Mouse (Mus musculus): ENCODE results near the gene Use1. TPM values are rescaled to one million over a fixed set of nuclear protein-coding genes. Genes with fewer than 3 reads are reported as not detected.
A peak's percentile ranks its signal among the peaks of the same experiment; 100 is the strongest.

The Use1 gene
- polyA plus RNA-seq, 1 experiment from 2014 or later = 93.8 TPM

DNA sequence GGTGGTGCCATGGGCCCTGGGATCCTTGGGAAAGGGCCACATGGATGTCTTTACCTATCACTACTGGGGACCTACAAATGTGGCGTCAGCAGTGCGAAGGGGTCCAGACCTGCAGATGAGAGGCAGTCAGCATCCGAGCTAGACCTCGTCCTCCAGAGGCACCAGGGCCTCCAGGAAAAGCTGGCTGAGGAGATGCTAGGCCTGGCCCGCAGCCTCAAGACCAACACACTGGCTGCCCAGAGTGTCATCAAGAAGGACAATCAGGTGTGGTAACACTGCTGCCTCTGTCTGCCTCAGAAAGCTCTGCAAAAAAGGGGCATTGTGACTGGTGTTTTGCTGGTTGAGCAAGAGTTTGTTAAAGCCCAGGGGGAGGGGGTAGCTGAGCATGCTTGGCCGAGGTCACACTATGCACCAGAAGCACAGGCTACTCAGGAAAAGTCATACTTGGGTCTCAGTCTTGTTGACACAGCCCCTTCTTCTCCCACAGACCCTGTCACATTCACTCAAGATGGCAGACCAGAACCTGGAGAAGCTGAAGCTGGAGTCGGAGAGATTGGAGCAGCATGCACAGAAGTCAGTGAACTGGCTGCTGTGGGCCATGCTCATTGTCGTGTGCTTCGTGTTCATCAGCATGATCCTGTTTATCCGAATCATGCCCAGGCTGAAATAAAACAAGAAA lies 2.5 kb downstream of the Use1 start:
- Histone ChIP-seq H3K27me3 (replicated peaks) (no peaks in the 10 kb centered on the region), H3K4me3 (replicated peaks) (no peak overlapping the region), H3K4me1 (replicated peaks) (peaks cover 11% of the 10 kb centered on the region; the same call in 1 of the 2 replicates), H3K27ac (no peak overlapping the region), H3K9me3 (no peaks in the 10 kb centered on the region), H3K9ac (no peak overlapping the region), H3K36me3 (peaks cover 5% of the 10 kb centered on the region; the same call in 1 of the 2 replicates), H3K4me2 (replicated peaks) (no peak overlapping the region)
- ATAC-seq = no peak
- 92% methylated on average over 10 of the region's 10 CpGs for WGBS

- ATAC-seq = no peak
- 13% methylated on average over 5 of the region's 5 CpGs for WGBS
- no peaks in the 10 kb centered on the region for H3K27me3 ChIP-seq (replicated peaks)
- H3K4me2 ChIP-seq (replicated peaks) = peak overlapping the region; percentile 55
- no peak overlapping the region; the same call in 1 of the 2 replicates for H3K27ac ChIP-seq
- H3K4me3 ChIP-seq (replicated peaks) = peak overlapping the region; percentile 65
- 0 out of 2 replicates have a peak overlapping the region, but pooled peaks have one; percentile 24 for H3K9ac ChIP-seq
- no peaks in the 10 kb centered on the region for H3K9me3 ChIP-seq
- peaks cover 14% of the 10 kb centered on the region for H3K36me3 ChIP-seq
- H3K4me1 ChIP-seq (replicated peaks) = peaks cover 20% of the 10 kb centered on the region
These were observed 4.1 kb downstream of the Use1 start for GRCm38 (mm10) chr8:71370711-71371235.

- Histone ChIP-seq H3K36me3 (peaks cover 16% of the 10 kb centered on the region), H3K4me3 (replicated peaks) (peak within 1 kb of the TSS; percentile 65), H3K27ac (peak within 1 kb of the TSS; percentile 81), H3K4me2 (replicated peaks) (peak within 1 kb of the TSS; percentile 55), H3K9ac (peak within 1 kb of the TSS; percentile 60), H3K27me3 (replicated peaks) (no peaks in the 10 kb centered on the region), H3K4me1 (replicated peaks) (peaks cover 24% of the 10 kb centered on the region), H3K9me3 (no peaks in the 10 kb centered on the region)
- WGBS = under 1% methylated on average over 68 of the region's 68 CpGs
- peak; percentile 89 for ATAC-seq
These were observed 4.7 kb downstream of the Use1 start, which contains the start of gene Ocel1 for GRCm38 (mm10) chr8:71371236-71371848. Ocel1 (plus strand) TSS chr8:71371298.

DNA sequence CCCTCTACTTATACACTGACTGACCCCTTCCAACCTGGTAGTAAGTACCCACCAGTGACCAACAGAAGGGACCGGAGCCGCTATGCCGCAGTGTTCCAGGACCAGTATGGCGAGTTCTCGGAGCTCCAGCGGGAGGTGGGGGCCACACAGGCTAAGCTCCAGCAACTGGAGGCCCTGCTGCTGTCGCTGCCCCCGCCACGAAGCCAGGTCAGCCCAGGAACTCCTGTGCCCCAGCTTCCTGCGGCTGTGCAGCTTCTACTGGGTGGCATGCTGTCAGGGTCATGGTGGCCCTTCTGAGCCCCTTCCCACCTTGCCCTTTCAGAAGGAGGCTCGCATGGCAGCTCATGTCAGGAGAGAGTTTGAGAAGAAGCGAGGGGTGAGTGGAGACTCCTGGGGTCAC lies 5.8 kb downstream of the Use1 start:
- Histone ChIP-seq H3K27ac (no peak overlapping the region), H3K27me3 (replicated peaks) (no peaks in the 10 kb centered on the region), H3K4me2 (replicated peaks) (no peak overlapping the region), H3K9ac (no peak overlapping the region), H3K4me3 (replicated peaks) (no peak overlapping the region), H3K36me3 (peaks cover 25% of the 10 kb centered on the region), H3K9me3 (no peaks in the 10 kb centered on the region), H3K4me1 (replicated peaks) (peaks cover 31% of the 10 kb centered on the region)
- WGBS = 82% methylated on average over 12 of the region's 12 CpGs
- ATAC-seq = no peak

DNA sequence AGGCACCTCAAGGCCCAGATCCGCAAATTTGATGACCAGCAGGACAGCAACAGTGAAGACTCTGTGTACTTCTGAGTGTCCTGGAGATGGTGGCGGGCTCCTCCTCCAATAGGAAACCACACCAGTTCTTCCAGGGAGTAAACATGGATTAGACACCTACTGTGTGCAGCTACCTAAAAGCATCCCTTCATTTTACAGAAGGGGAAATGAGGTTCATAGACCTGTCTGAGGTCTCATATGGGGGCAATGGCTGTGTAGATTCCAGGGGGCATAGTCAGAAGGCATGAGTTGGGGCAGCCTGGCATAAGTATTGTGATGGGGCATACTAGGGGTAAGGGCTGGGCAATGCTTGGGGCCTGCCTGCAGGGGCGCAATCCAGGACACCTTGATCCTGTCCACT lies 6.4 kb downstream of the Use1 start:
- Histone ChIP-seq H3K9ac (no peak overlapping the region), H3K36me3 (peaks cover 30% of the 10 kb centered on the region), H3K27me3 (replicated peaks) (no peaks in the 10 kb centered on the region), H3K4me2 (replicated peaks) (no peak overlapping the region), H3K27ac (no peak overlapping the region), H3K4me1 (replicated peaks) (peaks cover 28% of the 10 kb centered on the region), H3K9me3 (no peaks in the 10 kb centered on the region), H3K4me3 (replicated peaks) (no peak overlapping the region)
- no peak for ATAC-seq
- 90% methylated on average over 3 of the region's 3 CpGs for WGBS

DNA sequence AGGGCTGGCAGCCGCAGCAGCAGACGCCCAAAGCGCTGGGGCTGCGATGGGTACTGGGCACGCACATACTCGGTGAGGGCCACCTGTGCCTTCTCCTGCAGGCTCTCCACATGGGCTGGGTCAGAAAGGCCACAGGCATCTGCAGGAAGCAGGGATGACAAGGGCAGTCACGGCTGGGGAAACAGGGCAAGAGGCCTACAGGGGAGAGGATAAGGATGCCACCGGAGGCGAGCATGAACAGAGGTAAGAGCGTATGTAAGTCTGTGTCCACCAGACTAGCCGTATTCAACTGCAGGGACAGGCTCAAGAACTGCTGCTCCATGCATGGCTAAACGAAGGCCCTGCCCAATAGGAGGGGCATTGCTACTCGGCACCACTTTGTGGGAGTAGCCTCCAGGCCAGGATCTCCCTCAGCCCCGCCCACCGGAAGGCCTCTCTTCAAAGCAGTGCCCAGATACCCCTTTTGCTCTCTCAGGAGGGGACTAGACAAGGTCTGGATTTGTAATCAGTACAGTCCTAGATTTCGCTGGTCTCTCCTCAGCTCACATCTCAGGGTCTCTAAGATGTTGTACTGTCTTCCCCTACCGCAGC lies 8.1 kb downstream of the Use1 start:
- Histone ChIP-seq H3K9ac (no peak overlapping the region), H3K4me3 (replicated peaks) (no peak overlapping the region), H3K4me2 (replicated peaks) (no peak overlapping the region), H3K36me3 (peaks cover 25% of the 10 kb centered on the region), H3K9me3 (no peaks in the 10 kb centered on the region), H3K27ac (peak overlapping the region; percentile 64; the same call in 1 of the 2 replicates), H3K27me3 (replicated peaks) (no peaks in the 10 kb centered on the region), H3K4me1 (replicated peaks) (peaks cover 42% of the 10 kb centered on the region)
- WGBS = 82% methylated on average over 17 of the region's 17 CpGs
- ATAC-seq = no peak

DNA sequence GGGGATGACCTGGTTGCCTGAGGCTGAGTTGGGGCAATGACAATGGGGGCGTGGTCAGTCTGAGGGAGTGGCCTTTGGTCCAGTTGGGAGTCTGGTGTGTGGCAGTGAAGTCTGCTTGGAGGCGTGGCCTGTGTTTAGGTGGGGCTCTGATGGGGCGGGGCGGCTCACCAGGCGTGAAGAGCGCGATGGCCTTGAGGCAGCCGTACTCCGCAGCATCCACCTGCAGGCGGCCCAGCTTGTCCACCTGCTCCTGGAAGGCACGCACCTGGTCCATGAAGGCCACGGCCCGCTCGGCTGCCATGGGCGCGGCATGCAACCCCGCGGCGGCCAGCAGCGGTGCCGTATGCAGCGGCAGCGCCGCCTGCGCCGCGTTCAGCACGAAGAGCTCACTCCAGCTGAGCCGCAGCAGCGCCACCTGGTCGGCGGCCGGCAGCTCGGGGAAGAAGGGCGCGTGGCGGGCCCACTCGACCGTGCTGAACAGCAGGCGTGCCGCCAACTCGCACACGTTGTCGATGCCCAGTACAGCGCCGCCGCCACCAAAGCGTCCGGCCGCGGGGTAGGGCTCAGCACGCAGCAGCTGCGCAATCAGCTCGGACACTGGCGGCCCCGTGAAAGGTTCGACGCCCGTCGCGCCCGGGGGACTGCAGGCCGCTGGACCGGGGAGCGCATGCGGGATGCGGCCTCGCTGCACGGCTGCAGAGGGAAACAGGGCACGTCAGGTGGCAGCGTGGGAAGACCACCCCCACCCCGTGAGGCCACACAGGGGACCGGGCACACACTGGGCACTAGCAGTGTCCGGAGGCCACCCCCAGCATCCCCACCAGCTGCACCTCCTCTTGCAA lies 9.2 kb downstream of the Use1 start:
- peak; percentile 52 for ATAC-seq
- Histone ChIP-seq H3K27me3 (replicated peaks) (no peaks in the 10 kb centered on the region), H3K27ac (peak overlapping the region; percentile 64), H3K9me3 (no peaks in the 10 kb centered on the region), H3K9ac (peak overlapping the region; percentile 27), H3K4me3 (replicated peaks) (peak overlapping the region; percentile 20), H3K4me2 (replicated peaks) (peak overlapping the region; percentile 61), H3K36me3 (peaks cover 25% of the 10 kb centered on the region), H3K4me1 (replicated peaks) (peaks cover 45% of the 10 kb centered on the region)
- 14% methylated on average over 74 of the region's 74 CpGs for WGBS

DNA sequence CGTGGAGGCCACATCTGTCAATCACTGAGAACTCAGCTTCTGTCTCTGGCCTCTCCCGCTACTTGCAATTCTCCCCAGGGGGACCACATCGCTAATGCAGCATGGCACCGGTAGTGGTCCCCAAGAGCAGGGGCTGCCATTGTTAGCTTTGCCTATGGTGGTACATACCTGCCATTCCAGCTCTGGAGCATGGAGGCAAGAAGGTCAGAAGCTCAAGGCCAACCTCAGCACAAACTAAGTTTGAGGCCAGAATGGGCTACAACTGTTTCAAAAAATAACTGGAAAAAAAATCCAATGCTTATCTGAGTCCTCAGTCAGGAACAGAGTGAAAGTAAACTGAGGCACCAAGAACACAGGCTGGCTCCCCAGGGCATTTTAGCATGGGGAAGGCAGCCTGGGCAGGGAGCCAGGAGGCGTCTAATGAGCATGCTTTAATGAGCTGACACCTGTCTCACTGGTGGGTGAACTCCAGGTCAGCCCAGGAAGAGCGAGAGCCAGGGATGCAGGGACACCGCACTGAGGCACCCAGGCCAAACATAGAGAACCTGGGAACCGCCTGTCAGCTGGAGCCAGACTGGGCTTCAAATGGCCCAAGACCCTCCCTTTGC lies 9.9 kb downstream of the Use1 start:
- Histone ChIP-seq H3K27ac (peak overlapping the region; percentile 64; the same call in 1 of the 2 replicates), H3K9ac (peak overlapping the region; percentile 27; the same call in 1 of the 2 replicates), H3K4me1 (replicated peaks) (peaks cover 44% of the 10 kb centered on the region), H3K36me3 (peaks cover 25% of the 10 kb centered on the region), H3K4me3 (replicated peaks) (peak overlapping the region; percentile 20; the same call in 1 of the 2 replicates), H3K4me2 (replicated peaks) (peak overlapping the region; percentile 61), H3K9me3 (no peaks in the 10 kb centered on the region), H3K27me3 (replicated peaks) (no peaks in the 10 kb centered on the region)
- no peak for ATAC-seq
- 58% methylated on average over 8 of the region's 8 CpGs for WGBS

- Histone ChIP-seq H3K9me3 (no peaks in the 10 kb centered on the region), H3K4me1 (replicated peaks) (peaks cover 60% of the 10 kb centered on the region), H3K4me2 (replicated peaks) (peak overlapping the region; percentile 90), H3K27ac (0 out of 2 replicates have a peak overlapping the region, but pooled peaks have one; percentile 4), H3K9ac (peak overlapping the region; percentile 92), H3K27me3 (replicated peaks) (no peaks in the 10 kb centered on the region), H3K4me3 (replicated peaks) (peak overlapping the region; percentile 88), H3K36me3 (peaks cover 25% of the 10 kb centered on the region)
- ATAC-seq = no peak
- WGBS = 73% methylated on average over 4 of the region's 4 CpGs
These were observed 12.4 kb downstream of the Use1 start for GRCm38 (mm10) chr8:71379008-71379407.

GRCm38 (mm10) chr8:71379512-71380075 lies 12.9 kb downstream of the Use1 start:
- Histone ChIP-seq H3K36me3 (peaks cover 21% of the 10 kb centered on the region), H3K4me1 (replicated peaks) (peaks cover 61% of the 10 kb centered on the region), H3K27me3 (replicated peaks) (no peaks in the 10 kb centered on the region), H3K4me2 (replicated peaks) (peak overlapping the region; percentile 90), H3K9me3 (no peaks in the 10 kb centered on the region), H3K27ac (0 out of 2 replicates have a peak overlapping the region, but pooled peaks have one; percentile 4), H3K4me3 (replicated peaks) (peak overlapping the region; percentile 88), H3K9ac (peak overlapping the region; percentile 92)
- ATAC-seq = no peak
- WGBS = 38% methylated on average over 3 of the region's 3 CpGs
